Mouse (Mus musculus) forebrain, postnatal 0 days (tissue): ENCODE results near the gene Cmah. TPM values are rescaled to one million over a fixed set of nuclear protein-coding genes. Genes with fewer than 3 reads are reported as not detected.

Experiments
- ATAC-seq: fragments of 200-750 bp; cut with Nextera tagmentation; 2 replicates; pipeline ENCODE4 v1.8.0; 2017; ENCODE audit warnings: mild to moderate bottlenecking, moderate library complexity
- DNase-seq: peaks from one replicate; pipeline ENCODE4 v3.0.0-alpha.2; 2015
- H3K27ac ChIP-seq: fragments of 300-500 bp; sonication (generic); 2 replicates; pipeline ENCODE4 v1.5.1; 2014; ENCODE audit warnings: low read depth, mild to moderate bottlenecking, antibody characterized with exemption, low read length, moderate library complexity, mixed read lengths
- H3K27me3 ChIP-seq: fragments of 300-500 bp; sonication (generic); 2 replicates; pipeline ENCODE4 v1.6.1; 2014; ENCODE audit warnings: mild to moderate bottlenecking, low read length, mixed read lengths; ENCODE audit not compliant: insufficient read depth
- H3K36me3 ChIP-seq: fragments of 300-500 bp; sonication (generic); 2 replicates; pipeline ENCODE4 v1.6.1; 2014; ENCODE audit warnings: mild to moderate bottlenecking, moderate library complexity; ENCODE audit not compliant: insufficient read depth
- H3K4me1 ChIP-seq: fragments of 300-500 bp; sonication (generic); 2 replicates; pipeline ENCODE4 v1.6.1; 2014; ENCODE audit warnings: antibody characterized with exemption; ENCODE audit not compliant: insufficient read depth
- H3K4me2 ChIP-seq: fragments of 300-500 bp; sonication (generic); 2 replicates; pipeline ENCODE4 v1.6.1; 2014; ENCODE audit warnings: low read depth, mild to moderate bottlenecking, moderate library complexity
- H3K4me3 ChIP-seq: fragments of 300-500 bp; sonication (generic); 2 replicates; pipeline ENCODE4 v1.5.1; 2014; ENCODE audit warnings: low read depth, low read length, mixed read lengths
- H3K9ac ChIP-seq: fragments of 300-500 bp; sonication (generic); 2 replicates; pipeline ENCODE4 v1.6.1; 2014; ENCODE audit warnings: mild to moderate bottlenecking
- H3K9me3 ChIP-seq: fragments of 300-500 bp; sonication (generic); 2 replicates; pipeline ENCODE4 v1.6.1; 2016; ENCODE audit warnings: low read length
- CTCF ChIP-seq: sonication (generic); IDR thresholded peaks from 2 replicates; pipeline ENCODE4 v1.5.1; 2016; ENCODE audit warnings: antibody characterized with exemption, control low read depth, low read depth
- WGBS: fragments of 180-500 bp; shearing (Covaris S2); extraction: QIAGEN DNeasy Blood & Tissue Kit; methylation state at CpG from one replicate; pipeline ENCODE4 v1.1.7; 2014; 5-methylcytosine and 5-hydroxymethylcytosine counted together
- polyA plus RNA-seq: library from polyadenylated mRNA; unstranded; fragments of >200 nt; fragmentation: Nextera tagmentation; extraction: Ambion mirVana; gene quantifications from 2 replicates; pipeline ENCODE4 v1.2.1, GENCODE M21; 2015
- total RNA-seq: library from RNA; depleted of rRNA; stranded (reverse); fragments of >200 nt; gene quantifications from 2 replicates; pipeline ENCODE4 v1.2.3, GENCODE M21; 2014; rRNA removed

The Cmah gene
- total RNA-seq (not detected in 2 replicates), polyA plus RNA-seq (0.08 and 0.16 TPM in 2 replicates)

GRCm38 (mm10) chr13:24327201-24327600 lies at the start of gene Cmah:
Gene Cmah (plus strand): TSS chr13:24327404.
- H3K9me3 ChIP-seq, result no peaks in the 10 kb centered on the region
- H3K9ac ChIP-seq, result no peak within 1 kb of the TSS
- DNase-seq (no peak), ATAC-seq (no peak)
- no peak within 1 kb of the TSS for H3K4me3 ChIP-seq
- no peaks in the 10 kb centered on the region for H3K27me3 ChIP-seq
- WGBS, result 85% methylated on average over 5 of the region's 5 CpGs
- TF ChIP-seq CTCF, result no peak
- H3K27ac ChIP-seq, result no peak within 1 kb of the TSS
- no peaks in the 10 kb centered on the region for H3K36me3 ChIP-seq
- H3K4me2 ChIP-seq, result no peak within 1 kb of the TSS
- no peaks in the 10 kb centered on the region for H3K4me1 ChIP-seq

GRCm38 (mm10) chr13:24279407-24279761 lies 47.8 kb upstream of the Cmah start:
- H3K27ac ChIP-seq, result no peak overlapping the region
- ATAC-seq (no peak), DNase-seq (no peak)
- H3K27me3 ChIP-seq, result no peaks in the 10 kb centered on the region
- H3K9me3 ChIP-seq, result no peaks in the 10 kb centered on the region
- peak overlapping the region; percentile 85; the same call in 1 of the 2 replicates for H3K9ac ChIP-seq
- WGBS, result 48% methylated on average over 11 of the region's 11 CpGs
- no peak for TF ChIP-seq CTCF
- no peaks in the 10 kb centered on the region for H3K36me3 ChIP-seq
- peak overlapping the region; percentile 86 for H3K4me2 ChIP-seq
- peaks cover 17% of the 10 kb centered on the region for H3K4me1 ChIP-seq
- peak overlapping the region; percentile 67 for H3K4me3 ChIP-seq

GRCm38 (mm10) chr13:24279762-24280438 lies 47.3 kb upstream of the Cmah start:
- Histone ChIP-seq H3K4me1 (peaks cover 17% of the 10 kb centered on the region), H3K9ac (peak overlapping the region; percentile 85), H3K4me3 (peak overlapping the region; percentile 67), H3K27ac (no peak overlapping the region), H3K36me3 (no peaks in the 10 kb centered on the region), H3K4me2 (peak overlapping the region; percentile 86), H3K27me3 (no peaks in the 10 kb centered on the region), H3K9me3 (no peaks in the 10 kb centered on the region)
- ATAC-seq (no peak), DNase-seq (peak; percentile 24)
- WGBS, result 5% methylated on average over 21 of the region's 21 CpGs
- TF ChIP-seq CTCF, result no peak

- Histone ChIP-seq H3K9ac (peak within 1 kb of the TSS; percentile 85), H3K9me3 (no peaks in the 10 kb centered on the region), H3K4me3 (peak within 1 kb of the TSS; percentile 67), H3K4me2 (peak within 1 kb of the TSS; percentile 86), H3K27ac (peak within 1 kb of the TSS; percentile 94), H3K36me3 (no peaks in the 10 kb centered on the region), H3K27me3 (no peaks in the 10 kb centered on the region), H3K4me1 (peaks cover 17% of the 10 kb centered on the region)
- 3% methylated on average over 85 of the region's 96 CpGs for WGBS
- peak; percentile 85 for TF ChIP-seq CTCF
- DNase-seq (peak; percentile 92), ATAC-seq (peak; percentile 98)
Measured at GRCm38 (mm10) chr13:24280439-24281431, 46.5 kb upstream of the Cmah start, which contains the start of gene Carmil1. Gene Carmil1 (minus strand): TSS chr13:24280795.

GRCm38 (mm10) chr13:24287381-24287780 lies 39.8 kb upstream of the Cmah start:
- DNase-seq, result no peak
- H3K4me3 ChIP-seq, result no peak overlapping the region
- no peaks in the 10 kb centered on the region for H3K36me3 ChIP-seq
- WGBS, result 83% methylated on average over 2 of the region's 2 CpGs
- H3K27me3 ChIP-seq, result no peaks in the 10 kb centered on the region
- H3K4me1 ChIP-seq, result no peaks in the 10 kb centered on the region
- H3K4me2 ChIP-seq, result no peak overlapping the region
- no peak for ATAC-seq
- H3K27ac ChIP-seq, result no peak overlapping the region
- no peak overlapping the region for H3K9ac ChIP-seq
- no peaks in the 10 kb centered on the region for H3K9me3 ChIP-seq
- no peak for TF ChIP-seq CTCF

GRCm38 (mm10) chr13:24297252-24297651 lies 30.0 kb upstream of the Cmah start:
- no peak overlapping the region for H3K4me3 ChIP-seq
- peak; percentile 88 for DNase-seq
- H3K36me3 ChIP-seq, result no peaks in the 10 kb centered on the region
- WGBS, result 15% methylated on average over 4 of the region's 4 CpGs
- TF ChIP-seq CTCF, result peak; percentile 96
- H3K4me1 ChIP-seq, result no peaks in the 10 kb centered on the region
- ATAC-seq, result peak; percentile 18; the same call in 1 of the 2 replicates
- H3K9ac ChIP-seq, result no peak overlapping the region
- H3K9me3 ChIP-seq, result no peaks in the 10 kb centered on the region
- H3K4me2 ChIP-seq, result no peak overlapping the region
- H3K27ac ChIP-seq, result no peak overlapping the region
- no peaks in the 10 kb centered on the region for H3K27me3 ChIP-seq
